Mouse (Mus musculus): ENCODE measurements around the gene Armh3. TPM values are rescaled to one million over a fixed set of nuclear protein-coding genes. Genes with fewer than 3 reads are reported as not detected.

The Armh3 gene
- polyA plus RNA-seq, 1 experiment from 2014 or later = 19.9 TPM

Other genes starting within 250 kb of the Armh3 start
- gene Npm3, start 248.9 kb downstream of the Armh3 start, polyA plus RNA-seq (2016; fragmentation: Nextera tagmentation; extraction: Ambion mirVana) = 12.2 and 12.8 TPM in 2 replicates
- 84.2 and 87.9 TPM in 2 replicates for gene Mgea5, start 214.7 kb downstream of the Armh3 start, polyA plus RNA-seq (2016; fragmentation: Nextera tagmentation; extraction: Ambion mirVana)
- gene Kcnip2, start 182.4 kb downstream of the Armh3 start, polyA plus RNA-seq (2016; fragmentation: Nextera tagmentation; extraction: Ambion mirVana) = 0.40 and 0.51 TPM in 2 replicates
- gene Hps6, start 5.0 kb upstream of the Armh3 start, polyA plus RNA-seq (2016; fragmentation: Nextera tagmentation; extraction: Ambion mirVana) = 6.4 and 7.2 TPM in 2 replicates
- gene Pprc1, start 46.4 kb upstream of the Armh3 start, polyA plus RNA-seq (2016; fragmentation: Nextera tagmentation; extraction: Ambion mirVana) = 32.7 and 39.1 TPM in 2 replicates
- gene Ldb1, start 46.7 kb upstream of the Armh3 start, polyA plus RNA-seq (2016; fragmentation: Nextera tagmentation; extraction: Ambion mirVana) = 135 and 145 TPM in 2 replicates
- gene Nolc1, start 77.4 kb upstream of the Armh3 start, polyA plus RNA-seq (2016; fragmentation: Nextera tagmentation; extraction: Ambion mirVana) = 107 TPM in 2 replicates
- gene Elovl3, start 133.4 kb upstream of the Armh3 start, polyA plus RNA-seq (2016; fragmentation: Nextera tagmentation; extraction: Ambion mirVana) = 0.40 and 0.53 TPM in 2 replicates
- gene Pitx3, start 149.8 kb upstream of the Armh3 start, polyA plus RNA-seq (2016; fragmentation: Nextera tagmentation; extraction: Ambion mirVana) = 8.7 and 9.5 TPM in 2 replicates
- gene Gbf1, start 154.0 kb upstream of the Armh3 start, polyA plus RNA-seq (2016; fragmentation: Nextera tagmentation; extraction: Ambion mirVana) = 57.4 and 63.0 TPM in 2 replicates